Mouse (Mus musculus) central nervous system, embryonic 11.5 days (tissue): ENCODE results near the gene Olfr560. TPM values are rescaled to one million over a fixed set of nuclear protein-coding genes. Genes with fewer than 3 reads are reported as not detected.

Source experiments
- polyA plus RNA-seq: library from polyadenylated mRNA; depleted of rRNA; stranded (reverse); fragments of >200 nt; gene quantifications from 2 replicates; pipeline ENCODE4 v1.2.3, GENCODE M21; 2012; rRNA removed

The Olfr560 gene
- polyA plus RNA-seq, result not detected in 2 replicates

GRCm38 (mm10) chr7:102759266-102759665 is at the start of gene Olfr560, which contains the start of gene Olfr78:
Gene Olfr560 (minus strand): TSS chr7:102759366.
Gene Olfr78 (minus strand): TSS chr7:102759471.

DNA sequence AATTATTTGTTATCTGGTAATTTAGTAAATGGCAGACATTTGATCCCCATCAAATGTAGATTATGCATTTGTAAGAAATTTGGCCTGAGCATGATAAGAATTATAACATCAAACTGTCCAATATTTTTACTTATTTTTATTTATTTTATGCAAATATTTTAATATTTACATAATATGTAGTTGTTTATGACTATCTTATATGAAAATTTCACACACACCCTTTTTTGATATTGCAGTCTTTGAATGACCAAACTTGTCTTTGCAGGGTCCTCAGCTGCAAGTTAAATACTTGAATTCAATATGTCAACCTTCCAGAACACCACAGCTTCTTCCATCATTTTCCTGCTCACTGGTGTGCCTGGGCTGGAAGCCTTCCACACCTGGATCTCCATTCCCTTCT is 44.0 kb upstream of the Olfr560 start, which contains the start of gene Olfr564:
Olfr564 (plus strand) TSS at position 301 of the 400 bp plus-strand sequence.

GRCm38 (mm10) chr7:102770921-102771320 is 11.8 kb upstream of the Olfr560 start, which contains the start of gene Olfr561:
Gene Olfr561 (plus strand): TSS chr7:102771221.

DNA sequence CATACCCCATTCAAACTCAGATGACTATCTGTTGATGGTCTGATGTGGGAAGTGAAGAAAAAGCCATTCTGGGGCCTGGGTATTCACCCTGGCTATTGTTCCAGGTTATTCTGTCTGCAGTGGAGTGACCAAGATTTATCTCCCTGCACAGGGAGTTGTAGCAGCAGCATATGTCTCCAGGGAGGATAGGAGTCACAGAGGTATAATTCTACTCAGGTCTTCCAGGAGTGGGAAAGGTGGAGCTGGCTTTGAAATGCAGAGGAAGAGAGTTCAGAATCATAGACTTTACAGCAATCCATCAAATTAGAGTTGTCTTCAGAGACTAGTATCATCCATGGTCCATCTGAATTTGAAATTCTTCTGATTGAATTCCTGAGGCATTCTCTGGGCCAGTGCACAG is 31.8 kb downstream of the Olfr560 start, which contains the start of gene Olfr559:
Olfr559 (minus strand) TSS at position 101 of the 400 bp plus-strand sequence.

DNA sequence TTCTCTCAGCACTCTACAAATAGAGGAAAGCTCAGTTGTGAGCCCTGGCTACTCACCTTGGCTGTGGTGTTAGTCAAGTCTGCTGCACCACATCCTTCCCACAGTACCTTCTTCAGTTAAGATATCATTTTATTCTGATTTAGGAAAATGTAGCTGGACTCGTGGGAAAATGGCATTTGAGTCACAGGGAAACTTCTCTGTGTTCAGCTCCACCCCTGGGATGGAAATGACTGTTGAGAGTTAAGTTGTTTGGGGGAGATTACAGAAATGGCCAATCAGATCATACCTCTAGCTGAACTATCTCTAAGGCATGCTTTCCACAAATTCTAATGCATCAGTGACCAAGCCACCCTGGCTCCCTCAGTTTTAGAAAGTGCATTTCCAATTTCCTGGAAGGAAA is 40.2 kb downstream of the Olfr560 start, which contains the start of gene Olfr33:
Olfr33 (minus strand) TSS at position 101 of the 400 bp plus-strand sequence.

DNA sequence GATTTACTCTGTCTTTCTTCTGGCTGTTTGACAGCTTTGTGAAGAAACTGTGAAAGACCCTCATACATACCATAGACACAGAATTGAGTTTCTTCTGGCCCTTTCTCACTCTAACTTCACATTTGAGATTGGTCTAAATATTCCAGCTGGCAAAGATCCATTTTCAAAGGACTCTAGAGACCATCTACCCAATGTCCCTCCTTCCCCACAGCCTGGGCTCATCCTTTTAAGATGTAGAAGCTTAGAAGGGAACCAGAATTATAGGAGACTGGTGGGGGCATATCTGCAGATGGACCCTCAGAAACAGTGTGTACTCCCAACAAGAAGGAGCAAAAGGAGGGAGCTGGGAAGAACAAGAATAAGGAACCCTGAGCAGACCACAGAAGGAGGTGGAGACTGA is 57.3 kb downstream of the Olfr560 start, which contains the start of gene Olfr558:
Olfr558 (plus strand) TSS at position 301 of the 400 bp plus-strand sequence.

Other genes starting within 250 kb of the Olfr560 start
- not detected in 2 replicates for gene Olfr547, start 224.6 kb downstream of the Olfr560 start, polyA plus RNA-seq
- 0.01 TPM in 1 of 2 replicates, not detected in the other for gene Olfr548-ps1, start 218.5 kb downstream of the Olfr560 start, polyA plus RNA-seq
- gene Olfr549, start 209.5 kb downstream of the Olfr560 start, polyA plus RNA-seq, result not detected in 2 replicates
- 4.2 and 5.1 TPM in 2 replicates for gene Trim21, start 193.9 kb downstream of the Olfr560 start, polyA plus RNA-seq
- not detected in 2 replicates for gene Olfr550, start 187.9 kb downstream of the Olfr560 start, polyA plus RNA-seq
- not detected in 2 replicates for gene Olfr551, start 167.5 kb downstream of the Olfr560 start, polyA plus RNA-seq
- not detected in 2 replicates for gene Olfr552, start 161.6 kb downstream of the Olfr560 start, polyA plus RNA-seq
- gene Olfr553, start 141.1 kb downstream of the Olfr560 start, polyA plus RNA-seq, result not detected in 2 replicates
- not detected in 2 replicates for gene Olfr554, start 120.9 kb downstream of the Olfr560 start, polyA plus RNA-seq
- not detected in 2 replicates for gene Olfr555, start 100.5 kb downstream of the Olfr560 start, polyA plus RNA-seq
- gene Olfr556, start 94.5 kb downstream of the Olfr560 start, polyA plus RNA-seq, result not detected in 2 replicates
- gene Trim68, start 72.0 kb downstream of the Olfr560 start, polyA plus RNA-seq, result 20.2 and 24.8 TPM in 2 replicates
- gene Olfr557, start 63.5 kb downstream of the Olfr560 start, polyA plus RNA-seq, result 0.06 TPM in 1 of 2 replicates, not detected in the other
- gene Olfr558, start 57.2 kb downstream of the Olfr560 start, polyA plus RNA-seq, result 0.04 and 0.21 TPM in 2 replicates
- gene Olfr33, start 40.3 kb downstream of the Olfr560 start, polyA plus RNA-seq, result not detected in 2 replicates
- gene Olfr559, start 31.9 kb downstream of the Olfr560 start, polyA plus RNA-seq, result not detected in 2 replicates
- gene Olfr78, start 105 bp upstream of the Olfr560 start, polyA plus RNA-seq, result 0.06 and 0.15 TPM in 2 replicates
- 0.05 TPM in 1 of 2 replicates, not detected in the other for gene Olfr561, start 11.9 kb upstream of the Olfr560 start, polyA plus RNA-seq
- gene Olfr564, start 44.1 kb upstream of the Olfr560 start, polyA plus RNA-seq, result not detected in 2 replicates
- not detected in 2 replicates for gene Olfr566, start 99.4 kb upstream of the Olfr560 start, polyA plus RNA-seq
- gene Olfr568, start 117.8 kb upstream of the Olfr560 start, polyA plus RNA-seq, result not detected in 2 replicates
- gene Olfr569, start 131.5 kb upstream of the Olfr560 start, polyA plus RNA-seq, result not detected in 2 replicates
- not detected in 2 replicates for gene Olfr570, start 135.2 kb upstream of the Olfr560 start, polyA plus RNA-seq
- gene Olfr571, start 158.2 kb upstream of the Olfr560 start, polyA plus RNA-seq, result 0.05 and 0.11 TPM in 2 replicates
- not detected in 2 replicates for gene Olfr572, start 165.0 kb upstream of the Olfr560 start, polyA plus RNA-seq
- not detected in 2 replicates for gene Olfr573-ps1, start 183.2 kb upstream of the Olfr560 start, polyA plus RNA-seq
- gene Olfr574, start 189.1 kb upstream of the Olfr560 start, polyA plus RNA-seq, result not detected in 2 replicates
- not detected in 2 replicates for gene Olfr575, start 199.4 kb upstream of the Olfr560 start, polyA plus RNA-seq
- gene Olfr576, start 203.3 kb upstream of the Olfr560 start, polyA plus RNA-seq, result not detected in 2 replicates
- gene Olfr577, start 216.6 kb upstream of the Olfr560 start, polyA plus RNA-seq, result not detected in 2 replicates
- not detected in 2 replicates for gene Olfr578, start 230.0 kb upstream of the Olfr560 start, polyA plus RNA-seq